Mouse (Mus musculus) olfactory bulb, adult 2 months (tissue): ENCODE data around the gene Med27.

Experiments used
- CTCF ChIP-seq: fragments of 200-500 bp; IDR thresholded peaks from 2 replicates; pipeline ENCODE4 v1.5.1; 2012; ENCODE audit warnings: low read depth, mild to moderate bottlenecking, low read length, moderate library complexity; ENCODE audit not compliant: insufficient read depth
- POLR2A ChIP-seq: fragments of 200-500 bp; IDR thresholded peaks from 2 replicates; pipeline ENCODE4 v1.6.1; 2012; ENCODE audit warnings: mild to moderate bottlenecking, low read depth, low read length, moderate library complexity; ENCODE audit not compliant: insufficient read depth

- no peak for TF ChIP-seq POLR2A
- TF ChIP-seq CTCF, result no peak
These were observed 61.1 kb downstream of the Med27 start for GRCm38 (mm10) chr2:29407764-29408163.
